Mouse (Mus musculus) thymus, postnatal 14 days (tissue): ENCODE measurements around the gene Popdc2.

ENCODE experiments used
- DNase-seq: peaks from one replicate; pipeline ENCODE4 v3.0.0; 2021

Popdc2 gene

GRCm38 (mm10) chr16:38377546-38377945 is 15.5 kb downstream of the Popdc2 start:
- no peak for DNase-seq

GRCm38 (mm10) chr16:38378591-38378990 is 16.6 kb downstream of the Popdc2 start:
- DNase-seq, result no peak

DNA sequence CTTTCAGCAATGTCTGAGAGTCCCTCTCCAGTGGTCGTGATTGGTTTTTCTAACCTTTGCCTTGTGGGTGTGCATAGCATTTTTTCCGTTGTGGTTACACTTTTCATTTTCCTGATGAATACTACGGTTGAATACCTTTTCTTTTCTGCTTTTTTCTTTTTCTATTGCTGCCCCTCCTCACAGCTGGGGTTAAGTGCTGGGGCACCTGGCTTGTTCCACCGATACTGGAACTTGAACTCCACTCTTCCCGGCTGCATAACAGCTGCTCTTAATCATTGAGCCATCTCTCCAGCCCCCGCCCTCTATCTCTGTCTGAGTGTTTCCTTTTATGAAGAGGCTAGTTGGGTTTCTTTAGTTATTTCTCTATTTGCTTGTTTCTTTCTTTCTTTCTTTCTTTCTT is 17.1 kb downstream of the Popdc2 start:
- no peak for DNase-seq

DNA sequence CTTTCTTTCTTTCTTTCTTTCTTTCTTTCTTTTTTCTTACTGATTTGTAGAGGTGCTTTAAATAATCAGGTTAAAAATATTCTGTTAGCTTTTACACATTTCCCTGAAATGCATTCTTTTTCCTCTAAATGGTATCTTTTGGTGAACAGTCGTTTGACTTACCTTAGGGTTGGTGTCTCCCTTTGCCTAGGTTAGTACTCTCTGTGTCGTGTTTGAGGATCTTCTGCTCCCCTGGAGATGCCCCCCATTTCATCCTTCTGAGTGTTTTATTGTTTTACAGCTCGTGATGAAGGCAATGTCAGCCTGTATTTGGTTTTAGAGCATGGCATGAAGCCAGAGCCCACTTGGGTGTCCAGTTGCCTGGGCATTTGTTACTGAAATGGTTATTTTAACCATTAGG is 17.5 kb downstream of the Popdc2 start:
- no peak for DNase-seq

DNA sequence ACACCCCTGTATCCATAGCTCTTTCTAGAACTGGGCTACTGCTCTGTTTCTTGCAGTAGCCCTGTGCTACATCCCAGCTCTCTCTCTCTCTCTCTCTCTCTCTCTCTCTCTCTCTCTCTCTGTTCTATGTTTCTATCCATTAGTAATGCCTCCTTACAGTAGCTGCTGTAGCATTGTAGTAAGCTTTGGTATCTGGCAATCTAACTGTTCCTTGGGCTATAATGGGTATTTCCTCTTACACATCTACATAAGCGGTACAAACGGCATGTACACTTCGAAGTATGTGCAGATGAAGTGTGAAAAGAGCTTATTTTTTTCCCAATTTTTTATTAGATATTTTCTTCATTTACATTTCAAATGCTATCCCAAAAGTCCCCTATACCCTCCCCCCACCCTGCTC is 17.9 kb downstream of the Popdc2 start:
- no peak for DNase-seq

DNA sequence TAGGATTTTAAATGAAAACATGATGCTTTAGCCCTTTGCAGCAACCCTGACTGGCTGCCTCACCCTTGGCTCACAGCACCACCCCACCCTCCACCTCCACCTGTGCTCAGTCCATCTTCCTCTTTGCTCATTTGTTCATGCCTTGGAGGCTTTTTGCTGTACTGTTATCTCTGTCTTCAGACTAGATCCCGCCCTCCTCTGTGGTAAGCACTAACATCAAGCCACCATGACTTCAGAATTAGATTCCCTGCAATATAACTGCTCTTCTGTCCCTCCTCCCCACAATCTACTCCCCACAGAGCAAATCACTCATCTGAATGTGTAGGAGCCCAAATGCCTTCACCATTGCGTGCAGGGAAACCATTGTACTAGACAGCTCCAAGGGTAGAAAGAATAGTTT is 21.7 kb downstream of the Popdc2 start:
- DNase-seq, result no peak

DNA sequence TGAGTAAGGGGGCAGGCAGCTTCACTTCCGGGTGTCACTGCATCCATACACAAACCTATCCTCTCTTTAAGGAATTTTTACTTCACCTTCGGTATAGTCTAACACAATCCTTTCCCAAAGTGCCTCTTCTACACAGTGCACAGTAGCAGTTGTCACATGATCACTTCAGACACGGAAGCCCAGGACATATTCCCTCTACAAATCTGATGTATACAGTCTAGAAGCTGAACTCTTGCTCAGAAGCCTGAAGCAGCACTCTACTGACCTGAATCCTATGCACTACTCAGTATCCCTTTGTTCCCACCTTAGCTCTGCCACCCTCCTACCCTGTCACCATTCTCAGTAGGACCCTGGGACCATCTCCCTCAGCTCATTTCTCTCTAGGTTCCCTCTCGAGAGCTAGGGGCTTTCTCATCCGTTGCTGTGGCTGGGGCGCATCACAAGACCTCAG is 23.2 kb downstream of the Popdc2 start:
- no peak for DNase-seq

DNA sequence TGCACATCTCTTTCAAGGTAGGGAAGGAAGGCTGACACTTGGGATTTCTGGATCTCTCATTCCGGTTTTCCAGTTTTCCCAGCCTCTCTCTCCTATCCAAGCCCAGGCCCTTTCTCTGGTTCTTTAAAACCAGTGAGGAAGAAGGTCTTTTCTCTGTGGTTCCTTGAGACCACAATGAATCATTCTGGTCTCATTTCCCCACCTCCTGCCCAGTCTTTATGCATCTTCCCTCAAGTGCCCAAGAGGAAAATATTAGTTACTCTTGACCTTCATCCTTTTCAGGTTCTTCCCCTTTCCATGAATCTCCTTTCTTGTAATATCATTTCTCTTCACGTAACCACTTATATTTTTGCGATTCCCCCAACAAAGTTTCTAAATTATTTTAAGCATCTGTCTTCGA is 23.7 kb downstream of the Popdc2 start:
- DNase-seq, result no peak

- DNase-seq, result no peak
Measured at GRCm38 (mm10) chr16:38387389-38387788, 25.4 kb downstream of the Popdc2 start.

DNA sequence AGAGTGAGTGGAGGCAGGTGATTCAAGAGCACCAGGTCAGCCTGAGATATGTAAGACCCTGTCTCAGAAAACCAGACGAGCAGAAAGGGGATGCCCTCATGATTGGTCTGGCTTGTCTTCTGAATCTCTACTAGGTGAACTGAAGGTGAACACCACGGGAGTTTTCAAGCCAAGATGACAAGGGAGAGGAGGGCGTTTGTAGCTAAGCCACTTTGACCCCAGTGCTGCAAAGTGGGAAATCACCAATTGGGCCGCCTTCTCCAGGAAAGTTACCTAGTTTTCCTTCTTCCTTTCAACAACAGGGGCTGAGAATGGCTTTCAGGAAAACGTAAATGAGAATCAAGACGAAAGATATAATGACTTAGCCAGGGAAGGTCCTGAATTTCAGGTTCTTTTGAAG is 26.7 kb downstream of the Popdc2 start:
- no peak for DNase-seq

DNA sequence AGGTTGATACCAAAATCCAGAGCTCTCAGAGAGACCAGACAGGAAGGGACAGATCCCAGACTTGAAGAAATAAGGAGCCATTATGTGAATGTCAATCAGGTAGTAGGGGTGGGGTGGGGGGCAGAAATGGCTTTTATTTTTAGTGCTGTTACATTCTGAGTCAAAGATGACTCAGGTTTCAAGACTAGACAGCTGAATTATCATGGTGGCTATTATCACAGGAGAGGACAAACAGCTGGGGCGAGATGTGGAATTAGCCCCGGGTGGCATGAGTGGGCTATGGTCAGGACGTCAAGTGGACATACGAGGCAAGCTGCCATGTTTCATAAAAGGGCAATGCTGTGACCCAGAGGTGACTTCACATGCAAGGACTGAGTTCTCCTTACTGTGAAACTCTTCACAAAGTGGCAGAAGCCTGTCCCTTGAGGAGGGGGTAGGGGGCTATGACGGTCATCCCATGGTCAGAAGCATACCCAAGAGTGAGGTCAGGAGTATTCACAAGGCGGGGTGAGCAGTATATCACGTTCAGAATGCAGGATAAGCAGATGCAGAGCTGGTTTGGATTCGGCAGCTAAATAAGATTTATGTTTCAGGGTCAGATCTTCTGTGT is 27.4 kb downstream of the Popdc2 start:
- no peak for DNase-seq

DNA sequence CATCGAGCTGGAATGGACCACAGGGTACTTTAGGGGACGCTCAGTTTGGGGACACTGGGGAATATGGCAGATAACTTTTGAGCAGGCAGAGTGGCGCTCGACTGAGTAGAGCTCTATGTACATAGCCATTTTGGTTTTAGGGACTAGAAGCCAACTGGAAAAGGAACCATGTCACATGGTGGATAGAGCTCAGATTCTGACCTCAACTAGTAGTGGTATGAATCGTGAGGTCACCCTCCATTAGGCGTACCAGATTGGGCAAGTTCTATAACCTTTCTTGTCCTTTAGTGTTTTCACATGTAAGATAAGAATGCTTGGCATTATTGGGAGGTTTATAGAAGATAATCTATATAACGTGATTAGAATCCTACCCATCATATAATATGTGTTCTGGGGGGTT is 28.3 kb downstream of the Popdc2 start:
- no peak for DNase-seq

- no peak for DNase-seq
Measured at GRCm38 (mm10) chr16:38392126-38392894, 30.3 kb downstream of the Popdc2 start.

- no peak for DNase-seq
Measured at GRCm38 (mm10) chr16:38394191-38394618, 32.2 kb downstream of the Popdc2 start.

DNA sequence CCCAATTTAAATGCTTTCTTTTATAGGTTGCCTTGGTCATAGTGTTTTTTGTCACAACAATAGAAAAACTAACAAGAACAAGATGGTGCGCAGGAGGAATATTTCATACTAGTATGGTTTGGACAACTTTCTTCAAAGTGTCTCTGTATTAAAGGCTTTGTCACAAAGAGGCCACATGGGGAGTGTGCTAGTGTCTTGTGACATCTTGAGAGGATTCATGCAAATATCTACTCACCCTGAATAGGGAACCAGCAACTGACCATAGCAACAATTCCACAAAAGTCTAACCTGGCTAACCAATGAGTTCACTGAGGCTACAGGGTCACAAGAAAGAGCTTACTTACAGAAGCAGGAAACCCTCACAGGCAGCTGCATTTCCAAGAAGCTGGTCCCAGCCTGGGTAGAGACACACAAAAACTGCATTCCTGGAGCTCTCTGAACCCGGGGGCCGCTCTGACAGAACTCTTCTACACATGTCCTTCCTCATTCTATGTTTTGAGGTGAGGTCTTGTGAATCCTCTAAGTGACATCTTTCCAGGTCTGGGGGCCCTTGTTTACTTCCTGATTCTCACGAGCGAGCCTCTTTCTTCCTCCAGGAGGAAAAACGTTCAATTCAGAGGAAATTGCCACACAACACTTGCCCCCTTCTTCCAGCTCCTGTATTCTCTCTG is 33.2 kb downstream of the Popdc2 start:
- no peak for DNase-seq

- no peak for DNase-seq
Measured at GRCm38 (mm10) chr16:38396155-38396554, 34.1 kb downstream of the Popdc2 start.

DNA sequence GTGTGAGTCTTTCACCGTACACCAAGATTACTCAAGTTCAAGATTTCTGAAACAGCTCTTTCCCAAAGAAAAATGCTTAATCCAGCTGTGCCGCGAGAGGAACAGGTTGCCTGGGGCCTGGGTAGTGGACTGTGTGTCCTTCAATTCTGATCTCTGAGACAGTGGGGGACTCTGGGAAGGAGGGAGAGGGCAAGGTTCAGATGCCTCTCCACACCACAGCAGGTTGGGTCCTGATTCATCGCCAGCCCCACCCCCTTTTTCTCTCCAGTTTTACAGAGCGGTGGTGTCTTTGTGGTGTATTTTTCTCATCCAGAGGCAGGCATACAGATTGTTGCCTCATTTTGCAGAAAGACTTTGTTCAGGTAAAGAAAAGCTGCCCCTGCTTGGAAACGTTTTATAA is 36.3 kb downstream of the Popdc2 start:
- DNase-seq, result no peak

- no peak for DNase-seq
Measured at GRCm38 (mm10) chr16:38399076-38399475, 37.1 kb downstream of the Popdc2 start.

DNA sequence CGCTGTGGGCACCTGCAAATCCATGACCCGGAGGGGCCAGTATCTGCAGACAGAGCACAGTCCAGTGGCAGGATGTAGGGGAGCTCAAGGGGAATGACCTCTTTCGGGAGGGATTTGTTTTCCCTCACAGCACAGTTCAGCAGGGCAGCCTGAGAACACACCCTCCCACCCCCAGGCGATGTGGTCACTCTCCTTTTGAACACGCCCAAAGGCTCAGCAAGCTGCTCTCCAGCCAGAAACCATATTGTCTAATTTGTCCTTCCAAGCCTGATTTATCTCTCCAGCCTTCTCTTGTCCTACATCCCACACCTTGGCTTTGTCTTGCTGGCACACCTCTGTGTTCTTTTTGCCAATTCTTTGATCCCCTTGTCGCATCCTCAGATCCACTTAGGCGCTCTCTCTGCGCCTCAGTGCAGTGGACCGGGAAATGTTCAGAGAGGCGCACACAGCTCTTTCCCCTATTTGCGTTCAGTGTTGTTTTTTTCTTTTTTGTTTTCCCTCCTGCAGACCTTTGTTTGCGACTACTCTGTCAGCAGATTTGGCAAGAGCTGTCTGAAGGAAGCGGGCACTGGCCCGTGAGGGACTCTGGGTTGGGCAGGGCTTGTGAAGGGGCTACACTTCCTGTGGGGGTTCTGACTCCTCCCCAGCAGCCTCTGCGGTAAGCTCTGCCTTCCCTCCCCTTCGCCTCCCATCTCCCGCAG is 37.7 kb downstream of the Popdc2 start:
- DNase-seq, result peak; percentile 70

DNA sequence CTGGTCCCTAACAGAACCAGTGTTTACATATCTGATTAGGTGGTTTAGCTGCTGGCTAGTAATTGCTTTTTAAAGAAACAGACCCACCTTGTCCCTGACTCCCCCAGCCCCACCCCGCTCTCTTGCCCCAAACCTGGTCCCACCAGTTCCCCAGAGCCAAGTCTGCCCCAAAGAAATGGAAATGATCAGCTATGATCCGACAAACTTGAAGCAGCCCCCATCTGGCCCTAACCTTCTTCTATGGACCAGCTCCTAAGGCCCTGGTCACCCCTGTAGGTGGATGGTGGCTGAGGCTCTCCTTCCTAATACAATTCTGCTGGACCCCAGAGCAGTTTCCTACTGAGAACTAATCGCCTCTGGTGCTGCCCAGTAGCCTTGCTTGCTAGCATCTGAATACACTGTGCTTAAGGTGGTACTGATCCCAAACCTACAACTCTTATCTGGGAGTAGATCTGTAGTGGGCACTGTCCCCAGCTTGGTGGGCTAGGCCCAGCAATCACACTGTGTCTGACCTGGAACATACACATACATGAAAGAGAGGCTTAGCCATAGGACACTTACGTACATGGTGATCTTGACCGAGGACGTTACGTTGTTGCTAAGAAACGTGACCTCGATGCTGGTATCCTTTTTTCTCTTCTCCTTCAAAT is 38.4 kb downstream of the Popdc2 start:
- no peak for DNase-seq

GRCm38 (mm10) chr16:38401468-38401867 is 39.5 kb downstream of the Popdc2 start:
- DNase-seq, result no peak

DNA sequence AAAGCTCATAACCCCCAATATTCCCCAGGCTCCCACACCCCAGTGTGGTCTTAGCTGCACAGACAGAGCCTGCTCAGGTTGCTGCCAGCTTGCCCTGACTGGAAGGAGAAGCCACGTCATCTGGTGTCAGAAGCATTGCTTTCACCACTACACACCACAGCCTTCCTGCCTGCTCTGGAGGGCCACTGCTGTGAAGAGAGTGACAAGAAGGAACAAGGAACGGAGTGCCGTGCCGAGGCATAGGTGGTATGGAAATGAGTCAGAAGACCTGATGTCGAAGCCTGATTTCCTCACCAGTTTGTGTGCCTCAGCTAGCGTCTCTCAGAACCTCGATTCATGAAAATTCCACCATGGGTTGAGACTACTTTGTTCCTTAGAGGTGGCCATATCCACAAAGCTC is 41.6 kb downstream of the Popdc2 start:
- peak; percentile 55 for DNase-seq

- no peak for DNase-seq
Measured at GRCm38 (mm10) chr16:38406293-38406692, 44.3 kb downstream of the Popdc2 start.
